Mouse (Mus musculus): ENCODE data around the gene Mog. TPM values are rescaled to one million over a fixed set of nuclear protein-coding genes. Genes with fewer than 3 reads are reported as not detected.
A peak's percentile ranks its signal among the peaks of the same experiment; 100 is the strongest.
"Not testable (repeated sequence)": the region's sequence is repeated elsewhere in the genome, so short reads cannot be mapped to it uniquely, and the experiment has no call there.

The Mog gene
- polyA plus RNA-seq, 1 experiment from 2014 or later = 0.08 TPM

- DNase-seq (ENCODE audit: low spot score) (no peak), ATAC-seq (ENCODE audit: low FRiP score, low TSS enrichment) (no peak)
- no peak overlapping the region for H3K4me3 ChIP-seq (ENCODE audit: low read depth, low read length)
- H3K4me2 ChIP-seq (replicated peaks; ENCODE audit: low read depth) = no peak overlapping the region
- H3K27me3 ChIP-seq (ENCODE audit: control insufficient read depth, insufficient read depth, low read length) = no peaks in the 10 kb centered on the region
- 56% methylated on average over 3 of the region's 3 CpGs for WGBS
- H3K9me3 ChIP-seq (ENCODE audit: control insufficient read depth, low read length) = no peaks in the 10 kb centered on the region
- no peak overlapping the region for H3K27ac ChIP-seq (replicated peaks)
- no peaks in the 10 kb centered on the region for H3K4me1 ChIP-seq (replicated peaks; ENCODE audit: control insufficient read depth, insufficient read depth)
- TF ChIP-seq CTCF (IDR thresholded peaks at IDR 0.05; ENCODE audit: low read depth) (no peak), EP300 (optimal IDR thresholded peaks at IDR 0.05) (no peak)
- no peak overlapping the region for H3K9ac ChIP-seq (ENCODE audit: low read length)
- H3K36me3 ChIP-seq (ENCODE audit: control insufficient read depth, insufficient read depth, low read length) = no peaks in the 10 kb centered on the region
Observed at GRCm38 (mm10) chr17:36995448-36995847, 27.8 kb downstream of the Mog start.

GRCm38 (mm10) chr17:36994528-36994927 is 28.7 kb downstream of the Mog start:
- WGBS = 89% methylated on average over 2 of the region's 2 CpGs
- ATAC-seq (ENCODE audit: low FRiP score, low TSS enrichment) (no peak), DNase-seq (ENCODE audit: low spot score) (no peak)
- TF ChIP-seq CTCF (IDR thresholded peaks at IDR 0.05; ENCODE audit: low read depth) (no peak), EP300 (optimal IDR thresholded peaks at IDR 0.05) (no peak)
- H3K27me3 ChIP-seq (ENCODE audit: control insufficient read depth, insufficient read depth, low read length) = no peaks in the 10 kb centered on the region
- H3K4me2 ChIP-seq (replicated peaks; ENCODE audit: low read depth) = no peak overlapping the region
- H3K4me3 ChIP-seq (ENCODE audit: low read depth, low read length) = no peak overlapping the region
- no peaks in the 10 kb centered on the region for H3K9me3 ChIP-seq (ENCODE audit: control insufficient read depth, low read length)
- no peak overlapping the region for H3K27ac ChIP-seq (replicated peaks)
- H3K36me3 ChIP-seq (ENCODE audit: control insufficient read depth, insufficient read depth, low read length) = no peaks in the 10 kb centered on the region
- H3K4me1 ChIP-seq (replicated peaks; ENCODE audit: control insufficient read depth, insufficient read depth) = no peaks in the 10 kb centered on the region
- H3K9ac ChIP-seq (ENCODE audit: low read length) = no peak overlapping the region

- DNase-seq (ENCODE audit: low spot score) = no peak
Observed at GRCm38 (mm10) chr17:36993770-36994325, 29.4 kb downstream of the Mog start.

GRCm38 (mm10) chr17:36992336-36993104 is 30.7 kb downstream of the Mog start:
- DNase-seq (ENCODE audit: low spot score) = no peak
- 66% methylated on average over 3 of the region's 3 CpGs for WGBS
- H3K27me3 ChIP-seq (ENCODE audit: control insufficient read depth, insufficient read depth, low read length) = no peaks in the 10 kb centered on the region

More at GRCm38 (mm10) chr17:36993770-36994325, 29.4 kb downstream of the Mog start:
- H3K9ac ChIP-seq (ENCODE audit: low read length) = no peak overlapping the region
- no peaks in the 10 kb centered on the region for H3K27me3 ChIP-seq (ENCODE audit: control insufficient read depth, insufficient read depth, low read length)
- ATAC-seq (ENCODE audit: low FRiP score, low TSS enrichment) = no peak
- WGBS = 86% methylated on average over 4 of the region's 4 CpGs
- H3K4me1 ChIP-seq (replicated peaks; ENCODE audit: control insufficient read depth, insufficient read depth) = 0 out of 2 replicates have a peak, but pooled peaks cover under 1% of the 10 kb centered on the region
- no peak overlapping the region for H3K4me2 ChIP-seq (replicated peaks; ENCODE audit: low read depth)
- no peak overlapping the region for H3K27ac ChIP-seq (replicated peaks)
- TF ChIP-seq EP300 (optimal IDR thresholded peaks at IDR 0.05) (no peak), CTCF (IDR thresholded peaks at IDR 0.05; ENCODE audit: low read depth) (no peak)
- no peaks in the 10 kb centered on the region for H3K36me3 ChIP-seq (ENCODE audit: control insufficient read depth, insufficient read depth, low read length)
- H3K4me3 ChIP-seq (ENCODE audit: low read depth, low read length) = no peak overlapping the region
- no peaks in the 10 kb centered on the region for H3K9me3 ChIP-seq (ENCODE audit: control insufficient read depth, low read length)

GRCm38 (mm10) chr17:36990630-36991029 is 32.6 kb downstream of the Mog start:
- H3K9ac ChIP-seq (ENCODE audit: low read length); H3K27ac ChIP-seq (replicated peaks); H3K36me3 ChIP-seq (ENCODE audit: control insufficient read depth, insufficient read depth, low read length); H3K4me3 ChIP-seq (ENCODE audit: low read depth, low read length); H3K9me3 ChIP-seq (ENCODE audit: control insufficient read depth, low read length); H3K4me2 ChIP-seq (replicated peaks; ENCODE audit: low read depth); H3K27me3 ChIP-seq (ENCODE audit: control insufficient read depth, insufficient read depth, low read length); DNase-seq (ENCODE audit: low spot score); H3K4me1 ChIP-seq (replicated peaks; ENCODE audit: control insufficient read depth, insufficient read depth); ATAC-seq (ENCODE audit: low FRiP score, low TSS enrichment): not testable (repeated sequence)
- WGBS = 95% methylated on average over 5 of the region's 6 CpGs

More at GRCm38 (mm10) chr17:36992336-36993104, 30.7 kb downstream of the Mog start:
- H3K4me3 ChIP-seq (ENCODE audit: low read depth, low read length) = no peak overlapping the region
- H3K27ac ChIP-seq (replicated peaks) = no peak overlapping the region
- no peak for TF ChIP-seq CTCF (IDR thresholded peaks at IDR 0.05; ENCODE audit: low read depth)
- TF ChIP-seq EP300 (optimal IDR thresholded peaks at IDR 0.05) = no peak
- ATAC-seq (ENCODE audit: low FRiP score, low TSS enrichment) = no peak
- no peak overlapping the region for H3K9ac ChIP-seq (ENCODE audit: low read length)
- 0 out of 2 replicates have a peak, but pooled peaks cover 2% of the 10 kb centered on the region for H3K4me1 ChIP-seq (replicated peaks; ENCODE audit: control insufficient read depth, insufficient read depth)
- H3K4me2 ChIP-seq (replicated peaks; ENCODE audit: low read depth) = no peak overlapping the region
- H3K9me3 ChIP-seq (ENCODE audit: control insufficient read depth, low read length) = no peaks in the 10 kb centered on the region
- no peaks in the 10 kb centered on the region for H3K36me3 ChIP-seq (ENCODE audit: control insufficient read depth, insufficient read depth, low read length)

GRCm38 (mm10) chr17:36989437-36989836 is 33.8 kb downstream of the Mog start, which contains the start of gene H2-M5:
H2-M5 (minus strand) TSS chr17:36989537.
- DNase-seq (ENCODE audit: low spot score) = no peak
- Histone ChIP-seq H3K4me3 (ENCODE audit: low read depth, low read length) (no peak within 1 kb of the TSS), H3K4me1 (replicated peaks; ENCODE audit: control insufficient read depth, insufficient read depth) (0 out of 2 replicates have a peak, but pooled peaks cover 2% of the 10 kb centered on the region), H3K9me3 (ENCODE audit: control insufficient read depth, low read length) (no peaks in the 10 kb centered on the region), H3K9ac (ENCODE audit: low read length) (no peak within 1 kb of the TSS), H3K4me2 (replicated peaks; ENCODE audit: low read depth) (0 out of 2 replicates have a peak within 1 kb of the TSS, but pooled peaks have one; percentile 1), H3K27ac (replicated peaks) (no peak within 1 kb of the TSS), H3K36me3 (ENCODE audit: control insufficient read depth, insufficient read depth, low read length) (no peaks in the 10 kb centered on the region), H3K27me3 (ENCODE audit: control insufficient read depth, insufficient read depth, low read length) (no peaks in the 10 kb centered on the region)
- ATAC-seq (ENCODE audit: low FRiP score, low TSS enrichment) = no peak
- 32% methylated on average over 5 of the region's 5 CpGs for WGBS
- TF ChIP-seq CTCF (IDR thresholded peaks at IDR 0.05; ENCODE audit: low read depth) (no peak), EP300 (optimal IDR thresholded peaks at IDR 0.05) (no peak)

Data from stomach, postnatal 0 days (tissue).